8 mouse cellular contexts compared by ENCODE assay signal in genomic region chr8:105990856-105991387, GRCm38 (mm10). TPM values are rescaled to one million over a fixed set of nuclear protein-coding genes. Genes with fewer than 3 reads are reported as not detected.
A peak's percentile ranks its signal among the peaks of the same experiment; 100 is the strongest.
DNase-seq lines count a peak whose midpoint lies in the region; ATAC-seq and TF ChIP-seq lines count a peak whose summit lies in the region.

TSS of gene Dus2 (plus strand) at chr8:105991337.

- no peaks in the 10 kb centered on the region for H3K4me1 ChIP-seq in hindbrain, embryonic 16.5 days (ENCODE audit: control insufficient read depth, insufficient read depth, low read depth, low read length)

- H3K4me2 ChIP-seq in hindbrain, embryonic 16.5 days (ENCODE audit: low read length): no peak within 1 kb of the TSS

- no peaks in the 10 kb centered on the region for H3K36me3 ChIP-seq in hindbrain, embryonic 16.5 days (ENCODE audit: control insufficient read depth, insufficient read depth, low read length)

- intact Hi-C loops in gastrocnemius, adult 2 months (cut with DNase I): loop anchor here (1.0 to 10.0 kb wide), 2 partner anchors 31 to 124 kb away; no protein-coding TSS in a partner anchor
- intact Hi-C loops in left cerebral cortex, adult 2 months (cut with DNase I): loop anchor here (2.0 kb wide), 1 partner anchor 32 kb away; no protein-coding TSS in a partner anchor

- DNase-seq in WW6 (ENCODE audit: low read depth, low spot score): peak; percentile 65
- peak; percentile 82 to 90 for DNase-seq in cerebellum, postnatal 25 days
- peak; percentile 86 for DNase-seq in gastrocnemius, adult 2 months
- DNase-seq in left cerebral cortex, adult 2 months (ENCODE audit: extremely low spot score in 1 of 2, low spot score in 2 of 2): peak; percentile 48 to 71
- DNase-seq in right cerebral cortex, adult 2 months (ENCODE audit: low spot score in 2 of 2): peak; percentile 62 to 70
- peak; percentile 87 for DNase-seq in urinary bladder, postnatal 14 days (ENCODE audit: low spot score)

- peak; percentile 94 for TF ChIP-seq CTCF in gastrocnemius, adult 2 months (IDR thresholded peaks at IDR 0.05)
- peak; percentile 88 for TF ChIP-seq CTCF in left cerebral cortex, adult 2 months (IDR thresholded peaks at IDR 0.05)

- no peak for ATAC-seq in hindbrain, embryonic 16.5 days
- peak; percentile 92 for ATAC-seq in megakaryocyte, adult 5-6 weeks (ENCODE audit: poor library complexity, severe bottlenecking)

- peak within 1 kb of the TSS; percentile 62; the same call in 1 of the 2 replicates for H3K27ac ChIP-seq in gastrocnemius, adult 2 months
- H3K27ac ChIP-seq in hindbrain, embryonic 16.5 days (ENCODE audit: low read depth, low read length): no peak within 1 kb of the TSS
- H3K27ac ChIP-seq in left cerebral cortex, adult 2 months: no peak within 1 kb of the TSS

- peak within 1 kb of the TSS; percentile 38; the same call in 1 of the 2 replicates for H3K4me3 ChIP-seq in gastrocnemius, adult 2 months
- no peak within 1 kb of the TSS for H3K4me3 ChIP-seq in hindbrain, embryonic 16.5 days (ENCODE audit: low read length)
- H3K4me3 ChIP-seq in left cerebral cortex, adult 2 months: no peak within 1 kb of the TSS

- H3K27me3 ChIP-seq in hindbrain, embryonic 16.5 days (replicated peaks; ENCODE audit: control insufficient read depth, insufficient read depth, low read length): no peaks in the 10 kb centered on the region

- 0 out of 2 replicates have a peak within 1 kb of the TSS, but pooled peaks have one; percentile 23 for H3K9ac ChIP-seq in hindbrain, embryonic 16.5 days (ENCODE audit: low read depth, low read length)

- WGBS in hindbrain, embryonic 16.5 days: 17% methylated on average over 13 of the region's 15 CpGs

- H3K9me3 ChIP-seq in hindbrain, embryonic 16.5 days (ENCODE audit: control insufficient read depth, low read length): no peaks in the 10 kb centered on the region

RNA-seq across cellular contexts. Expression of gene Dus2, which starts in this region (rescaled TPM):
- 10 to 100 TPM in 1 of 2 experiments, 1 to 10 TPM in 1; 9.0 to 11.5 TPM for total RNA-seq in gastrocnemius, adult 2 months (2021)
- 30.3 and 31.8 TPM in 2 replicates for polyA plus RNA-seq in hindbrain, embryonic 16.5 days (2015; fragmentation: Nextera tagmentation; extraction: Ambion mirVana)
- 10 to 100 TPM; 19.7 to 21.9 TPM for total RNA-seq in left cerebral cortex, adult 2 months (2021)
- total RNA-seq in megakaryocyte, adult 5-6 weeks (2015): 3.8 and 4.3 TPM in 2 replicates
- total RNA-seq in megakaryocyte, adult 5-6 weeks (2017): 6.0 and 6.9 TPM in 2 replicates
